Mouse (Mus musculus) kidney, embryonic 14.5 days (tissue): ENCODE data around the gene Pgp. TPM values are rescaled to one million over a fixed set of nuclear protein-coding genes. Genes with fewer than 3 reads are reported as not detected.

Source experiments
- ATAC-seq: fragments of 200-750 bp; cut with Nextera tagmentation; 2 replicates; pipeline ENCODE4 v1.8.0; 2017; ENCODE audit warnings: moderate number of reproducible peaks, mild to moderate bottlenecking, moderate TSS enrichment, moderate library complexity; ENCODE audit not compliant: low FRiP score, low TSS enrichment
- H3K27ac ChIP-seq: fragments of 300-500 bp; sonication (generic); 2 replicates; pipeline ENCODE4 v1.5.1; 2014; ENCODE audit warnings: low read depth, mild to moderate bottlenecking, low read length, moderate library complexity, mixed read lengths
- H3K27me3 ChIP-seq: fragments of 300-500 bp; sonication (generic); 2 replicates; pipeline ENCODE4 v1.6.1; 2014; ENCODE audit warnings: mild to moderate bottlenecking, low read length; ENCODE audit not compliant: control insufficient read depth, insufficient read depth
- H3K36me3 ChIP-seq: fragments of 300-500 bp; sonication (generic); 2 replicates; pipeline ENCODE4 v1.6.1; 2014; ENCODE audit warnings: low read length, mixed read lengths; ENCODE audit not compliant: control insufficient read depth, insufficient read depth
- H3K4me1 ChIP-seq: fragments of 300-500 bp; sonication (generic); 2 replicates; pipeline ENCODE4 v1.6.1; 2014; ENCODE audit warnings: low read length, mixed read lengths; ENCODE audit not compliant: control insufficient read depth, insufficient read depth
- H3K4me2 ChIP-seq: fragments of 300-500 bp; sonication (generic); replicated peaks from 2 replicates; pipeline ENCODE4 v1.6.1; 2014; ENCODE audit warnings: low read depth, mild to moderate bottlenecking, low read length
- H3K4me3 ChIP-seq: fragments of 300-500 bp; sonication (generic); 2 replicates; pipeline ENCODE4 v1.5.1; 2014; ENCODE audit warnings: mild to moderate bottlenecking, low read length
- H3K9ac ChIP-seq: fragments of 300-500 bp; sonication (generic); 2 replicates; pipeline ENCODE4 v1.6.1; 2014; ENCODE audit warnings: low read depth, mild to moderate bottlenecking, low read length, moderate library complexity
- H3K9me3 ChIP-seq: fragments of 300-500 bp; sonication (generic); 2 replicates; pipeline ENCODE4 v1.6.1; 2016; ENCODE audit warnings: low read length; ENCODE audit not compliant: control insufficient read depth
- WGBS: fragments of 180-500 bp; shearing (Covaris S2); extraction: QIAGEN DNeasy Blood & Tissue Kit; methylation state at CpG from one replicate; pipeline ENCODE4 v1.1.7; 2014; 5-methylcytosine and 5-hydroxymethylcytosine counted together
- polyA plus RNA-seq: library from polyadenylated mRNA; unstranded; fragments of >200 nt; fragmentation: Nextera tagmentation; extraction: Ambion mirVana; gene quantifications from 2 replicates; pipeline ENCODE4 v1.2.1, GENCODE M21; 2014

Pgp gene
- polyA plus RNA-seq, 1 experiment from 2014 or later = 54.1 TPM

DNA sequence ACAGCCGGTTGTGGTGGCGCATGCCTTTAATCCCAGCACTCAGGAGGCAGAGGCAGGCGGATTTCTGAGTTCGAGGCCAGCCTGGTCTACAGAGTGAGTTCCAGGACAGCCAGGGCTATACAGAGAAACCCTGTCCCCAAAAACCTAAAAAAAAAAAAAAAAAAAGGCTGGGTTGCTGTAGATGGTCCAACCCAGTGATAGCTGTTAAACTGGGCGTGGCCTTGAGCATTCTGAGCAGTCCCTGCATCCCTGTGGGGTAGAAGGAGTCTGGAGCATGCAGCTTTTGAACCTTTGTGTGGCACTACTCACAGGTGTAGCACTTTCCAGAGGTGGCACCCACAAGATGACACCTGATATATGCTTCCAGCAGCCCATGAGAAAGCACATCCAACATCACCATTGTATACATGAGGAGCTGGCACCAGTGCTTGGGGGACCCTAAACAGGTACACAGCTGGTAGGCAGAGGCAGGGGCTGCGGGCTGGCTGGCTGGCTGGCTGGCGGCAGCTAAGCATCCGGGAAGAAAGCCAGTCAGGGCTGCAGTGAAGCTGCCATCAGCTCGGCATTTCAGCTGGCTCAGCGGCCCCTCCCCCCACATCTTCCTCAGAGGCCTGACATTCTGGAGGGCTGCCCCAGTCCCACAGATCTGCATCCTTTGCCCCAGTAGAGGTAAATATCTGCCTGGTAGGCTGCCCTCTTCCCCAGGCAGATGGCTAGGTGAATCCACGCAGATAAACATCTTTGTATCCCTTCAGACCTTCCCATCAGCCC is 15.1 kb downstream of the Pgp start:
- Histone ChIP-seq H3K4me2 (no peak overlapping the region), H3K9me3 (no peaks in the 10 kb centered on the region), H3K27ac (no peak overlapping the region), H3K27me3 (peaks cover 9% of the 10 kb centered on the region), H3K36me3 (no peaks in the 10 kb centered on the region), H3K9ac (no peak overlapping the region), H3K4me3 (no peak overlapping the region), H3K4me1 (peaks cover 6% of the 10 kb centered on the region; the same call in 1 of the 2 replicates)
- WGBS = 49% methylated on average over 11 of the region's 11 CpGs
- ATAC-seq = no peak

DNA sequence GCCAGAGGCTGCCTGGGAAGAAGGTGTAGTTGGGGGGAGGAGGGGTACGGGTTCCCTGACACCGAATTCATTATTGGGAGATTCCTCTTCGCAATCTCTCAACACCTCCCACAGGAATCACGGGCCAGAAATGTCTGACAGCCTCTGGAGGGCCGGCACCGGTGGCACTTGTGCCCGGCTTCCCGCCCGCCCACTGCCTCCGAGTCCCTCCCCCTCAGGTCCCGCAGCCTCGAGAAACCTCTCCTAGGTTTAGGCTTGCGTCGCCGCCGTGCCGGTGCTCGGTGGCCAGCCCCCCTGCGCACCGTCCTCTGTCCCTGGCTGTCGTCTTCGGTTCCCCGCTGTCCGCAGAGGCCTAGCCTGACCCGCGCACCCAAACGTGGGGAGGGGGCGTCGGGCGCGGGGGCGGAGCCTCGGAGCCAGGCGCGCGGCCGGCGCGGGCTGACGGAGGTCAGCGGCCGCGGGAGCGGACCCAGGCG is 18.0 kb downstream of the Pgp start, which contains the start of gene Caskin1:
Caskin1 (plus strand) TSS at position 416 of the 476 bp plus-strand sequence.
- 2% methylated on average over 40 of the region's 45 CpGs for WGBS
- Histone ChIP-seq H3K9ac (peak within 1 kb of the TSS; percentile 73), H3K4me3 (peak within 1 kb of the TSS; percentile 57), H3K27ac (no peak within 1 kb of the TSS), H3K4me2 (peak within 1 kb of the TSS; percentile 95), H3K9me3 (no peaks in the 10 kb centered on the region), H3K36me3 (no peaks in the 10 kb centered on the region), H3K27me3 (peaks cover 9% of the 10 kb centered on the region), H3K4me1 (peaks cover 6% of the 10 kb centered on the region; the same call in 1 of the 2 replicates)
- ATAC-seq = peak; percentile 51

DNA sequence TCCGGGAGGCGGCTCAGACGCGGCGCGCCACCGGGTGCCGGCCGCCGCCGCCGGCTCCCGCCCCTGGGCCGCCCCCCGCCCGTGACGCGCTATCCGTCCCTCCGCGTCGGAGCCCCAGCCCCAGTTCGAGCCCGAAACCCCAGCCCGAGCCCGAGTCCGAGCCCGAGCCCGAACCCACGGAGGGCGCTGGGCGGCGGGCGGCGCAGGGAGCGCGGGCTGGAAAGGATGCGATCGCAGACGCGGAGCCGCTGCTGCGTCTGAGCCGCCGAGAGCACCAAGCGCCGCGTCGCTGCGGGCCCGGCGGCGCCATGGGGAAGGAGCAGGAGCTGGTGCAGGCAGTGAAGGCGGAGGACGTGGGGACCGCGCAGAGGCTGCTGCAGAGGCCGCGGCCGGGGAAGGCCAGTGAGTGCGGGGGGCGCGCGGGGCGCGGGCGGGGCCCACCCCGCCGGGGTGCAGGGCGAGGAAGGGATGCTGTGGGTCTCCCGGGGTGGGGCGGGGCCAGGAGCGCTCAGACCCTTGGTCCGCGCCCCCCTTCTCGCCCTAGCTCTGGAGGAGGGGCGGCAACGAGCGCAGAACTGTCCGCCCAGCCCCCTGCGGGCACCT is 18.6 kb downstream of the Pgp start:
- peak overlapping the region; percentile 57 for H3K4me3 ChIP-seq
- H3K9ac ChIP-seq = peak overlapping the region; percentile 73
- no peaks in the 10 kb centered on the region for H3K36me3 ChIP-seq
- ATAC-seq = peak; percentile 63
- H3K4me1 ChIP-seq = peaks cover 6% of the 10 kb centered on the region; the same call in 1 of the 2 replicates
- H3K27me3 ChIP-seq = peaks cover 9% of the 10 kb centered on the region
- H3K9me3 ChIP-seq = no peaks in the 10 kb centered on the region
- peak overlapping the region; percentile 95 for H3K4me2 ChIP-seq
- H3K27ac ChIP-seq = no peak overlapping the region
- WGBS = under 1% methylated on average over 57 of the region's 81 CpGs

DNA sequence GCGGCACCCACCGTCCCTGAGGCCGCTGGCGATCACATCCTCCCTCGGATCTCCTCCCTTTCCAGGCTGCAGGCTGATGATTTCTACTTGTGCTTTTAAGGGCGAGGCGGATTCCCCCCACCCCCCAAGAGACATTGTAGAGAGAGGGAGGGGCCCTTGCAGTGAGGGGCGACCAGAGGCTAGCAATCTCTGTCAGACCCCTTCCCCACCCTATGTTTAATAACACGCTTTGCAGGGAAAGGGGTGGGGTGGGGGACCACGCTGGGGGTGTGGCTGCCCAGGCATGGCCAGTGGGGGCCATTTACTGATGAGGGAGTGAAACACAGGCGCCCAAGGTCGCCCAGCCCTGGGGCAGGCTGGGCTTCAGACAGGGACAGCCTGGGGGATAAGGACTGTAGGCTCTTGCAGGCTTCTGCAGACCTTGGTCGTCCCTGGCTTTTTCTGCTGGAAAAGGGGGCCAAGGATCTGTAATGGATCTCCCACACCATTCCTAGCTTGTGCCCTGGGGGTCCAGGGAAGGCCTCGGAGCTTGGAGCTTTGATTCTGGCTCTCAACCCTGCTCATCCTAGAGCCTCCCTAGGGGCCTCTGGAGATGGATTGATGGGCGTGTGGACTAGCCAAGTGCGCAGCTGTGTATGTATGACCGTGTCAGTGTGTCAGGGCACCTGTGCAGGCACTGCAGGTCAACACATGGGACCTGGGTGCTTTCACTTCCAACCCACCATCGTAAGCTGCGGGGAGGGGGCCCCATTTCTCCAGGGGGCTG is 19.3 kb downstream of the Pgp start:
- Histone ChIP-seq H3K27me3 (peaks cover 9% of the 10 kb centered on the region), H3K27ac (no peak overlapping the region)

DNA sequence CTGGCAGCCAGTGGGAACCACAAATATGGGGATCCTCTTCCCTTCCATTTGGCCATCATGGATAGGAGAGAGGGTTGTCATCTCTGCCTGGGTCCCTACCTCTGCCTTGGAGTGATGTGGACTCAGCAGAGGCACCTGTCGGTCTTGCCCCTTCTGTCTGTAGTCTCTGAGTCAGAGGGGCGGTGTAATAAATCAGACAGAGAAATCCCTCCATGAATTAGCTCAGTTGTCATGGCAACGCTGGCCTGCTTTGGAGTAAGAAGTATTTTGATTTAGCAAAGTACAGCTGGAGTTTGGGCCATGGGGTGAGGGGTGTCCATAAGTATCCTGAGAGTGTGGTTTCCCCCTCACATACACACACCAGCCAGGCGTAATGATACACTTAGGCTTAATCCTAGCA is 20.2 kb downstream of the Pgp start:
- Histone ChIP-seq H3K4me1 (peaks cover 6% of the 10 kb centered on the region; the same call in 1 of the 2 replicates), H3K27me3 (peaks cover 9% of the 10 kb centered on the region), H3K27ac (no peak overlapping the region), H3K36me3 (no peaks in the 10 kb centered on the region), H3K9ac (no peak overlapping the region), H3K4me2 (no peak overlapping the region), H3K9me3 (no peaks in the 10 kb centered on the region), H3K4me3 (no peak overlapping the region)
- WGBS = 72% methylated on average over 4 of the region's 4 CpGs
- no peak for ATAC-seq

More for the DNA sequence above, 19.3 kb downstream of the Pgp start:
- Histone ChIP-seq H3K9ac (peak overlapping the region; percentile 73), H3K36me3 (no peaks in the 10 kb centered on the region), H3K9me3 (no peaks in the 10 kb centered on the region), H3K4me3 (peak overlapping the region; percentile 57), H3K4me1 (peaks cover 6% of the 10 kb centered on the region; the same call in 1 of the 2 replicates), H3K4me2 (peak overlapping the region; percentile 95)
- WGBS = 16% methylated on average over 19 of the region's 19 CpGs
- ATAC-seq = peak; percentile 39; the same call in 1 of the 2 replicates

DNA sequence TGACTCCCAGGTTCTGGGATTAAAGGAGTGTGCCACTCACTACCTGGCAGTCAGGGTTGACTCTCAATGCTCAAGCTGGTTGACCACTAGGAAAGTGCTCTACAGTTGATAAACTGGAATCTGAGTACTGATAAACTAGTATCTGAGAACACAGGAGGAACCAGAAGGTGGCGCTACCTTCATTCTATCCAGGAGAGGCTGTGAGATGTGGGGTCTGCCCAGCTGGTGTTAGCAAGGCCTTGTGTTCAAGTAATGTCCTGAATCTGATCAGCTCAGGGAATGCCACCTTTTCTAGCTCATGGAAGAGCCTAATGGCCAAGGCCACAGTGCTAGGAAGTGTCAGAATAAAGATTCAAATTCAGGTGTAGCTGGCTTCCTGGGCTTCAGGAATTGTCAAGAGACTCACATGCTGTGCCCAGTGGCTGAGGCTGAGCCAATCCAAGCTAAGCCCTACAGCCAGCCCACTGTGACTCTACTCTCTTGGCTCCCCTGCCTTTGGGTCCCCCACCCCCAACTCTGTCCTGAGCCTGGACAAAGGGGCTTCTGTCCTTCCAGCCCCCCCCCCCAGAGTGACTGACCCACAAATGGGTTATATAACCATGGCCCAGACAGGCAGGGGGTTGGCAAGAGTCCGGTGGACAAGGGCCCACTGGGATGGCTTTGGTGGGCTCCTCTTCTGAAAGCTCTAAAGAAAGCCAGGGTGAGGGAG is 24.6 kb downstream of the Pgp start:
- no peaks in the 10 kb centered on the region for H3K9me3 ChIP-seq
- H3K27ac ChIP-seq = no peak overlapping the region
- H3K9ac ChIP-seq = no peak overlapping the region
- no peaks in the 10 kb centered on the region for H3K4me1 ChIP-seq
- ATAC-seq = 0 out of 2 replicates have a peak, but pooled peaks have one; percentile 18
- H3K4me3 ChIP-seq = no peak overlapping the region
- H3K27me3 ChIP-seq = no peaks in the 10 kb centered on the region
- H3K36me3 ChIP-seq = no peaks in the 10 kb centered on the region
- 48% methylated on average over 2 of the region's 2 CpGs for WGBS
- no peak overlapping the region for H3K4me2 ChIP-seq

DNA sequence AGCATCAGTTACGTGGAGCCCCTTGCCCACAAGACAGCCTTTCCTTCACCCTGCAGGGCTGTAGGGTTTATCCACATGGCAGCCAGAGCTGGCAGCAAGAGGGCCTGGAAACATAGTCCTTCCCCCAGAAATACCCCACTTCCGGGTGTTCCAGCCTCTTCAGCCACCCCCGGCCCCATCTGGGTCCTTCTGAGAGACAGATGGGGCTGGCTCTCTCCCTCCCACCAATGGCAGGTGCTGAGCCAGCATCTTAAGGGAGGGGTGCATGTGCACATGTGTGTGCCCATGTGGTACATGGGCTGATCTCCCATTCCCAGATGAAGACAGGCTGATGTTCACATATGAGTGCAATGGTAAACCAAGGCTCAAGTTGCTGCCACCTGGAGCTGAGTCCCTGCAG is 25.3 kb downstream of the Pgp start:
- H3K27ac ChIP-seq = no peak overlapping the region
- no peaks in the 10 kb centered on the region for H3K36me3 ChIP-seq
- H3K9ac ChIP-seq = no peak overlapping the region
- no peaks in the 10 kb centered on the region for H3K4me1 ChIP-seq
- no peak overlapping the region for H3K4me2 ChIP-seq
- no peaks in the 10 kb centered on the region for H3K27me3 ChIP-seq
- no peak for ATAC-seq
- no peaks in the 10 kb centered on the region for H3K9me3 ChIP-seq
- H3K4me3 ChIP-seq = no peak overlapping the region
- WGBS = 76% methylated on average over 3 of the region's 3 CpGs

DNA sequence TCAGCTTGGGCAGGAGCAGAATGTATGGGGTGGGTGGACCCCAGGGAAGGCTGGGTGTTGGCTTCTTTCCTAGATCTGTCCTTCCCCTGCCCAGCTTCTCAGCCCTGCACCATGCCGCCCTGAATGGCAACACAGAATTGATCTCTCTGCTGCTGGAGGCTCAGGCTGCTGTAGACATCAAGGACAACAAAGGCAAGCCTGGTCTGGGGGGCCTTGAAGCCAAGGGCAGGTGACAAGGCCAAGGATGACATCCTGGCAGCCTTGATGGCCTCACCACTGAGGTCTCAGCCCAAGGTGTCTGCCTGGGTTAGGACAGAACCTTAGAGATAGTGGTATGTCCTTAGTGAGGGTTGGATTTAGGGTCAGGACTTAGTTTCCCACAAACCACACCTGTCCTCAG is 25.8 kb downstream of the Pgp start:
- H3K4me2 ChIP-seq = no peak overlapping the region
- H3K9ac ChIP-seq = no peak overlapping the region
- no peak overlapping the region for H3K4me3 ChIP-seq
- no peak overlapping the region for H3K27ac ChIP-seq
- H3K27me3 ChIP-seq = no peaks in the 10 kb centered on the region
- ATAC-seq = no peak
- H3K9me3 ChIP-seq = no peaks in the 10 kb centered on the region
- no peaks in the 10 kb centered on the region for H3K4me1 ChIP-seq
- no peaks in the 10 kb centered on the region for H3K36me3 ChIP-seq
- 92% methylated on average over 1 of the region's 1 CpGs for WGBS
